Mouse (Mus musculus): ENCODE measurements around the gene Bex3. TPM values are rescaled to one million over a fixed set of nuclear protein-coding genes. Genes with fewer than 3 reads are reported as not detected.

Bex3 gene
- total and polyA plus RNA-seq, 2 experiments from 2014 or later = 133 to 298 TPM

DNA sequence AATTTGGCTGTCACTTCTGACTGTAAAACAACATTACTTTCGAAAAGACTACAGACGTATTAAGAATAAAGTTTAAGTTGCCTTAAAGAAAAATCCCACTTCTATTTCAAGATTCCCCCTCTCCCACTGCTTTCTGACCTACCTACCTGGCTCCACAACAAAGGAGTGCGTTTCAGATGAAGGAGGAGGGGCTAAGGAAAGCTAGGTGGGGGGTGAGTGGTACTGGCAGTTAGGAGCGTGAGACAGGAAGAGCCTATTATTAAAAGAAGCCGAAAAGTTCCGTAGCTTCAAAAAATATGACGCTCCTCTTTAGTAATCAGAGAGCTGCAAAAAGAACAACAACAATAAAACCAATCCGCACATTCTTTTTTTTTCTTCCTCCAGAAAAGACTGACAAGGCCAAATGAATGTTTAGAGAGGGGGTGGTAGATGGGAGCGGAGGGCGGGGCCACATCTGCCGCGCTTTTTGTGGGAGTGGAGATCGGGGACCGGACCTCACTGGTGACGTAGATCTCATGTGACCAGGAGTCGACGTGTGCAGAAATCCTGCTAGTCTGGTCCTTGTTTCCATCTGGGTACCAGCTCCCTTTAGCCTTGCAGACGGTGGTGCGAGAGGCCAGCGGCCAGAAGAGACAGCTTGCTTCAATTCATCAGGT lies 25.4 kb upstream of the Bex3 start, which contains the start of gene Tceal9:
Gene Tceal9 (plus strand): TSS at position 506 of the 656 bp plus-strand sequence.
- WGBS = 21% methylated on average over 20 of the region's 20 CpGs
- Histone ChIP-seq H3K4me2 (ENCODE audit: low read depth, low read length) (peak within 1 kb of the TSS; percentile 68), H3K27ac (ENCODE audit: low read depth) (peak within 1 kb of the TSS; percentile 84), H3K4me1 (ENCODE audit: control insufficient read depth, insufficient read depth) (no peaks in the 10 kb centered on the region), H3K9me3 (replicated peaks; ENCODE audit: control insufficient read depth, low read length) (no peaks in the 10 kb centered on the region), H3K36me3 (replicated peaks; ENCODE audit: control insufficient read depth, insufficient read depth, low read length) (0 out of 2 replicates have a peak, but pooled peaks cover 4% of the 10 kb centered on the region), H3K9ac (replicated peaks; ENCODE audit: low read depth, low read length) (peak within 1 kb of the TSS; percentile 69), H3K27me3 (ENCODE audit: control insufficient read depth, insufficient read depth, low read length) (no peaks in the 10 kb centered on the region), H3K4me3 (ENCODE audit: low read depth, low read length) (peak within 1 kb of the TSS; percentile 66)
- TF ChIP-seq CTCF (IDR thresholded peaks at IDR 0.05; ENCODE audit: low read depth) (no peak), EP300 (IDR thresholded peaks at IDR 0.05; ENCODE audit: low read depth) (no peak)
- ATAC-seq (ENCODE audit: insufficient read depth, low read depth) (peak; percentile 92), DNase-seq (ENCODE audit: low spot score) (peak; percentile 84)

- Histone ChIP-seq H3K4me2 (ENCODE audit: low read depth, low read length) (peak overlapping the region; percentile 68), H3K9ac (replicated peaks; ENCODE audit: low read depth, low read length) (peak overlapping the region; percentile 69), H3K4me3 (ENCODE audit: low read depth, low read length) (peak overlapping the region; percentile 66), H3K27me3 (ENCODE audit: control insufficient read depth, insufficient read depth, low read length) (no peaks in the 10 kb centered on the region), H3K36me3 (replicated peaks; ENCODE audit: control insufficient read depth, insufficient read depth, low read length) (0 out of 2 replicates have a peak, but pooled peaks cover 4% of the 10 kb centered on the region), H3K9me3 (replicated peaks; ENCODE audit: control insufficient read depth, low read length) (no peaks in the 10 kb centered on the region), H3K27ac (ENCODE audit: low read depth) (peak overlapping the region; percentile 84), H3K4me1 (ENCODE audit: control insufficient read depth, insufficient read depth) (no peaks in the 10 kb centered on the region)
- no peak for DNase-seq (ENCODE audit: low spot score)
- WGBS = 30% methylated on average over 13 of the region's 15 CpGs
- TF ChIP-seq EP300 (IDR thresholded peaks at IDR 0.05; ENCODE audit: low read depth) (no peak), CTCF (IDR thresholded peaks at IDR 0.05; ENCODE audit: low read depth) (no peak)
- ATAC-seq (ENCODE audit: insufficient read depth, low read depth) = peak; percentile 57; the same call in 1 of the 2 replicates
These were observed 24.5 kb upstream of the Bex3 start for GRCm38 (mm10) chrX:136245521-136246071.

DNA sequence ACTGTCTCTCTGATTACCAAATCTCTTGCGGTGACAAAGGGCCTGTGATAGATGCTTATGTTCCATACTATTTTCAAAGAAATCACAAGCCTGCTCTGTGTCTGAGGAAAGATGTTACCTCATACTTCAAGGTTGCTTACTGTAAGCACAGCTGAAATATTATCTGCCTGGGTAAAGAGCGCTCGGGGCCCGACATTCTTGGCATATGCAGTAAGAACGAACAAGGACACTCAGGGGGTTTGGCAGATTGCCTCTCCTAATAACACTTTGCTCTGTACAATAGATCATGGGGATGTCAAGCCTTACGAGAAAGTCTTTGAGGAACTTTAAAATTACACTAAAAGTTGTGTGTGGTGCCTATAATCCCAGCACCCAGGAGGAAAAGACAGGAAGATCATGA lies 21.2 kb upstream of the Bex3 start:
- ATAC-seq (ENCODE audit: insufficient read depth, low read depth) = no peak
- H3K4me2 ChIP-seq (ENCODE audit: low read depth, low read length) = no peak overlapping the region
- H3K9ac ChIP-seq (replicated peaks; ENCODE audit: low read depth, low read length) = no peak overlapping the region
- DNase-seq (ENCODE audit: low spot score) = no peak
- H3K27me3 ChIP-seq (ENCODE audit: control insufficient read depth, insufficient read depth, low read length) = no peaks in the 10 kb centered on the region
- TF ChIP-seq CTCF (IDR thresholded peaks at IDR 0.05; ENCODE audit: low read depth) (no peak), EP300 (IDR thresholded peaks at IDR 0.05; ENCODE audit: low read depth) (no peak)
- H3K27ac ChIP-seq (ENCODE audit: low read depth) = no peak overlapping the region
- H3K4me3 ChIP-seq (ENCODE audit: low read depth, low read length) = no peak overlapping the region
- 40% methylated on average over 6 of the region's 6 CpGs for WGBS
- H3K36me3 ChIP-seq (replicated peaks; ENCODE audit: control insufficient read depth, insufficient read depth, low read length) = 0 out of 2 replicates have a peak, but pooled peaks cover 4% of the 10 kb centered on the region
- no peaks in the 10 kb centered on the region for H3K4me1 ChIP-seq (ENCODE audit: control insufficient read depth, insufficient read depth)
- no peaks in the 10 kb centered on the region for H3K9me3 ChIP-seq (replicated peaks; ENCODE audit: control insufficient read depth, low read length)

- H3K4me2 ChIP-seq (ENCODE audit: low read depth, low read length) = no peak overlapping the region
These were observed 20.4 kb upstream of the Bex3 start for GRCm38 (mm10) chrX:136249671-136250070.

DNA sequence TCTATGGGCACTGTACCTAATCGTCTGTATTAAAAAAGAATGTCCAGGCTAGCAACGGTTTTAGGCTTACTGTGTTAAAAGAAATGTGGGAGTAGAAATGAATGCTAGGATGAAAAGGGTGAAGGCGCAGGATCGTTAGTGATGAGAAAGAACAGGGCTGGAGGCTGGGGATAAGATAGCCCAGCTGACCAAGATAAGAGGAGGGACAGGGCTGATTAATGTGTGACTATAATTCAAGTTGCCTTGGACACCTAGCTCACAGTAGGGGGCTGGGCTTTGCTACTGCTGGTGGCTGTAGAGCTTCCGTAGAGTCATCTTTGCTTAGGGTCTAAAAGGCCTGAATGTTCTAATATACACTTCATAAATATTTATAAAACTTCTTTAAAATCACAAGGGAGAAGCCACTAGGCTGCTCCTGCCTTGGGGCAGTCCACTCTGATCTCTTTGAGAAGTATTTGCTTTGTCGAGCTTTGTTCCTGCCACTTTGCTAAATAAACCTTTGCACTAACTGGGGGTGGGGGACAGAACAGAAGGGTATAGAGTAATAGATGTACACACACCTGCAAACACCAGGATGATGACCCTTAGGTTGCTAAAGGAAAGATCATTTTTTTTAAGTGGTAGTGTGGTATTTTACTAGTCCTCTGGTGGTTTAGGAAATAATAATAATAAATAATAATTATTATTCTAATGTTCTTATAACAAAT lies 17.9 kb upstream of the Bex3 start:
- WGBS = 41% methylated on average over 6 of the region's 6 CpGs
- Histone ChIP-seq H3K9me3 (replicated peaks; ENCODE audit: control insufficient read depth, low read length) (no peaks in the 10 kb centered on the region), H3K4me2 (ENCODE audit: low read depth, low read length) (no peak overlapping the region), H3K27ac (ENCODE audit: low read depth) (no peak overlapping the region), H3K36me3 (replicated peaks; ENCODE audit: control insufficient read depth, insufficient read depth, low read length) (0 out of 2 replicates have a peak, but pooled peaks cover 4% of the 10 kb centered on the region), H3K4me3 (ENCODE audit: low read depth, low read length) (no peak overlapping the region), H3K27me3 (ENCODE audit: control insufficient read depth, insufficient read depth, low read length) (no peaks in the 10 kb centered on the region), H3K4me1 (ENCODE audit: control insufficient read depth, insufficient read depth) (no peaks in the 10 kb centered on the region), H3K9ac (replicated peaks; ENCODE audit: low read depth, low read length) (no peak overlapping the region)
- DNase-seq (ENCODE audit: low spot score) (no peak), ATAC-seq (ENCODE audit: insufficient read depth, low read depth) (no peak)
- TF ChIP-seq EP300 (IDR thresholded peaks at IDR 0.05; ENCODE audit: low read depth) (no peak), CTCF (IDR thresholded peaks at IDR 0.05; ENCODE audit: low read depth) (no peak)

More at GRCm38 (mm10) chrX:136249671-136250070, 20.4 kb upstream of the Bex3 start:
- Histone ChIP-seq H3K36me3 (replicated peaks; ENCODE audit: control insufficient read depth, insufficient read depth, low read length) (0 out of 2 replicates have a peak, but pooled peaks cover 4% of the 10 kb centered on the region), H3K9me3 (replicated peaks; ENCODE audit: control insufficient read depth, low read length) (no peaks in the 10 kb centered on the region), H3K4me3 (ENCODE audit: low read depth, low read length) (no peak overlapping the region), H3K27me3 (ENCODE audit: control insufficient read depth, insufficient read depth, low read length) (no peaks in the 10 kb centered on the region), H3K27ac (ENCODE audit: low read depth) (no peak overlapping the region), H3K4me1 (ENCODE audit: control insufficient read depth, insufficient read depth) (no peaks in the 10 kb centered on the region), H3K9ac (replicated peaks; ENCODE audit: low read depth, low read length) (no peak overlapping the region)
- WGBS = 65% methylated on average over 7 of the region's 7 CpGs
- TF ChIP-seq EP300 (IDR thresholded peaks at IDR 0.05; ENCODE audit: low read depth) = no peak
- TF ChIP-seq CTCF (IDR thresholded peaks at IDR 0.05; ENCODE audit: low read depth) = no peak
- no peak for ATAC-seq (ENCODE audit: insufficient read depth, low read depth)
- no peak for DNase-seq (ENCODE audit: low spot score)

All from heart, postnatal 0 days (tissue).